Comparison of ENCODE assay signal across 8 mouse cellular contexts in the genomic region with DNA sequence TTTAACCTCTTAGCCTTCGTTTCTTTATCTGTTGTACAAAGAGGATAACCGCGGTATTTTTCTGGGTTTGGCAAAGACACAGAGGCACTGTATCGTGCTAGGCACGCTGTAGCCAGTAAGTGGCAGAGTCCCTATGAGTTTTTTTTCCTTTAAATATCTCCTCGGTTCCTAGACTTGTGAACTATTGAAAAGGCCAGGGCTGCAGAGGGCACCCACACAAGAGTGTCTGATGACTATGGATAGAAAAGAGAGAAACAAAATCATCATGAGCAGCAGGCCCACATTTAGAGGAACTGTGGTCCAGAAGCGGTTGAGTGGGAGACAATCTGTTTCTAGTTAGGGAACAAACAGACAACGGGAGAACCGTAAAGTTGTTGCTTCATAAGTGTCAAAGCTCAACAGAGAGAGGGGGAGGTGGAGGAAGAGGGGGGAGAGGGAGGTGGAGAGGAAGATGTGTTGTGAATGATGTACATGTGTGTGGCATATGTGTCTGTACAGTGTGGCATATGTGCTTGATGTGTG. TPM values are rescaled to one million over a fixed set of nuclear protein-coding genes. Genes with fewer than 3 reads are reported as not detected.
DNase-seq lines count a peak whose midpoint lies in the region; ATAC-seq and TF ChIP-seq lines count a peak whose summit lies in the region.

No protein-coding gene starts in this region.

- peak overlapping the region; percentile 90 for H3K27ac ChIP-seq in kidney, embryonic 15.5 days
- peak overlapping the region; percentile 82 for H3K27ac ChIP-seq in MEL (ENCODE audit: control insufficient read depth, low read depth, low read length)
- H3K27ac ChIP-seq in liver, postnatal 0 days (ENCODE audit: low read depth): peak overlapping the region; percentile 83
- no peak overlapping the region for H3K27ac ChIP-seq in forebrain, embryonic 15.5 days (replicated peaks)

- no peak for ATAC-seq in kidney, embryonic 15.5 days (replicated peaks; ENCODE audit: low FRiP score)
- ATAC-seq in erythroid progenitor cell, adult 5-6 weeks (replicated peaks; ENCODE audit: low FRiP score, poor library complexity, severe bottlenecking): 0 out of 2 replicates have a peak, but pooled peaks have one; percentile 5
- no peak for ATAC-seq in liver, postnatal 0 days
- no peak for ATAC-seq in forebrain, embryonic 15.5 days (replicated peaks)

- H3K4me3 ChIP-seq in kidney, embryonic 15.5 days (replicated peaks): no peak overlapping the region
- peak overlapping the region; percentile 12 to 22 for H3K4me3 ChIP-seq in MEL (ENCODE audit: control insufficient read depth in 1 of 2, insufficient read depth in 1 of 2, low read depth in 2 of 2, low read length in 2 of 2)
- no peak overlapping the region for H3K4me3 ChIP-seq in liver, postnatal 0 days (ENCODE audit: low read depth, low read length)
- H3K4me3 ChIP-seq in forebrain, embryonic 15.5 days: no peak overlapping the region

- DNase-seq in kidney, postnatal 14 days: no peak
- DNase-seq in MEL (ENCODE audit: low read depth, low spot score): peak; percentile 82
- DNase-seq in liver, postnatal 0 days: no peak
- no peak for DNase-seq in MN1 (ENCODE audit: low spot score)
- no peak for DNase-seq in cerebellum, adult 9-11 months

- H3K9ac ChIP-seq in kidney, embryonic 15.5 days: no peak overlapping the region
- H3K9ac ChIP-seq in MEL (ENCODE audit: control insufficient read depth, low read depth, low read length, poor library complexity, severe bottlenecking): peak overlapping the region; percentile 49
- no peak overlapping the region for H3K9ac ChIP-seq in liver, postnatal 0 days (replicated peaks)
- H3K9ac ChIP-seq in forebrain, embryonic 15.5 days (replicated peaks): no peak overlapping the region

- H3K4me1 ChIP-seq in kidney, embryonic 15.5 days: peaks cover 33% of the 10 kb centered on the region
- peaks cover 43 to 62% of the 10 kb centered on the region in 2 experiments for H3K4me1 ChIP-seq in MEL (ENCODE audit: control insufficient read depth in 1 of 2, insufficient read depth in 2 of 2, low read length in 2 of 2)
- peaks cover 64% of the 10 kb centered on the region for H3K4me1 ChIP-seq in liver, postnatal 0 days (ENCODE audit: insufficient read depth)
- no peaks in the 10 kb centered on the region for H3K4me1 ChIP-seq in forebrain, embryonic 15.5 days

- peak in 2 of 3 experiments; percentile 7 to 25; a peak in 2 of 6 replicates for TF ChIP-seq CTCF in MEL (IDR thresholded peaks at IDR 0.05 in 2 of 3, conservative IDR thresholded peaks at IDR 0.05 in 1 of 3; ENCODE audit: control insufficient read depth in 1 of 3, insufficient read depth in 1 of 3, low read depth in 2 of 3, low read length in 3 of 3, poor library complexity in 1 of 3, severe bottlenecking in 1 of 3)
- TF ChIP-seq CTCF in liver, postnatal 0 days (IDR thresholded peaks at IDR 0.05; ENCODE audit: low read depth): 0 out of 2 replicates have a peak, but pooled peaks have one; percentile 9

- no peaks in the 10 kb centered on the region for H3K79me2 ChIP-seq in MEL (ENCODE audit: control insufficient read depth, insufficient read depth, low read length, poor library complexity)

- no peaks in the 10 kb centered on the region for H3K27me3 ChIP-seq in kidney, embryonic 15.5 days
- no peaks in the 10 kb centered on the region for H3K27me3 ChIP-seq in MEL (ENCODE audit: control insufficient read depth in 1 of 2, insufficient read depth in 2 of 2, low read length in 2 of 2)
- no peaks in the 10 kb centered on the region for H3K27me3 ChIP-seq in liver, postnatal 0 days (ENCODE audit: insufficient read depth, low read length)
- no peaks in the 10 kb centered on the region for H3K27me3 ChIP-seq in forebrain, embryonic 15.5 days

- H3K36me3 ChIP-seq in kidney, embryonic 15.5 days: no peaks in the 10 kb centered on the region
- H3K36me3 ChIP-seq in MEL (ENCODE audit: control insufficient read depth in 1 of 2, insufficient read depth in 2 of 2, low read length in 2 of 2): peaks cover 0 to 62% of the 10 kb centered on the region in 2 experiments; a peak in 2 of 4 replicates
- no peaks in the 10 kb centered on the region for H3K36me3 ChIP-seq in liver, postnatal 0 days (replicated peaks; ENCODE audit: insufficient read depth, low read length)
- H3K36me3 ChIP-seq in forebrain, embryonic 15.5 days: no peaks in the 10 kb centered on the region

- TF ChIP-seq EP300 in MEL (IDR thresholded peaks at IDR 0.05; ENCODE audit: low read depth in 1 of 2, low read length in 2 of 2): peak; percentile 80 to 81
- TF ChIP-seq EP300 in liver, postnatal 0 days (IDR thresholded peaks at IDR 0.05; ENCODE audit: low read depth): peak; percentile 71

- peak; percentile 18 for TF ChIP-seq RAD21 in MEL (IDR thresholded peaks at IDR 0.05; ENCODE audit: low read depth, low read length)

- WGBS in kidney, embryonic 15.5 days: 54% methylated on average over 9 of the region's 9 CpGs
- 28% methylated on average over 9 of the region's 9 CpGs for WGBS in liver, postnatal 0 days (ENCODE audit: insufficient replicate concordance)
- WGBS in forebrain, embryonic 15.5 days: 72% methylated on average over 9 of the region's 9 CpGs

- TF ChIP-seq POLR2A in MEL (IDR thresholded peaks at IDR 0.05; ENCODE audit: control insufficient read depth in 1 of 2, insufficient read depth in 1 of 2, low read depth in 1 of 2, low read length in 2 of 2, poor library complexity in 1 of 2): no peak

- no peak overlapping the region for H3K4me2 ChIP-seq in kidney, embryonic 15.5 days
- H3K4me2 ChIP-seq in liver, postnatal 0 days (ENCODE audit: low read depth, low read length): 0 out of 2 replicates have a peak overlapping the region, but pooled peaks have one; percentile 4
- H3K4me2 ChIP-seq in forebrain, embryonic 15.5 days (replicated peaks): no peak overlapping the region

- no peaks in the 10 kb centered on the region for H3K9me3 ChIP-seq in kidney, embryonic 15.5 days (replicated peaks)
- H3K9me3 ChIP-seq in MEL (replicated peaks; ENCODE audit: insufficient read depth, low read length): no peaks in the 10 kb centered on the region
- H3K9me3 ChIP-seq in liver, postnatal 0 days (ENCODE audit: low read length): no peaks in the 10 kb centered on the region
- no peaks in the 10 kb centered on the region for H3K9me3 ChIP-seq in forebrain, embryonic 15.5 days

TF ChIP-seq in MEL, 35 proteins besides CTCF, POLR2A, EP300 and RAD21 (continues in another document):
- TF ChIP-seq RCOR1 (IDR thresholded peaks at IDR 0.05; ENCODE audit: low read depth, low read length) (peak; percentile 74), CHD1 (IDR thresholded peaks at IDR 0.05; ENCODE audit: low read depth, low read length) (peak; percentile 94; the same call in 1 of the 2 replicates), USF2 (IDR thresholded peaks at IDR 0.05; ENCODE audit: borderline replicate concordance in 1 of 2, insufficient read depth in 1 of 2, low read depth in 1 of 2, low read length in 2 of 2) (no peak), MYB (IDR thresholded peaks at IDR 0.05; ENCODE audit: low read depth, low read length) (0 out of 2 replicates have a peak, but pooled peaks have one; percentile 37), MYC (IDR thresholded peaks at IDR 0.05; ENCODE audit: low read depth, low read length) (peak; percentile 73), NELFE (IDR thresholded peaks at IDR 0.05; ENCODE audit: low read depth, low read length) (no peak), UBTF (IDR thresholded peaks at IDR 0.05; ENCODE audit: borderline replicate concordance, insufficient read depth, low read depth, low read length) (no peak), ZMIZ1 (IDR thresholded peaks at IDR 0.05; ENCODE audit: low read depth, low read length) (no peak), E2F4 (IDR thresholded peaks at IDR 0.05; ENCODE audit: borderline replicate concordance, low read depth, low read length) (no peak), ELF1 (IDR thresholded peaks at IDR 0.05; ENCODE audit: low read depth, low read length) (0 out of 2 replicates have a peak, but pooled peaks have one; percentile 9), MAFK (IDR thresholded peaks at IDR 0.05; ENCODE audit: borderline replicate concordance, low read depth, low read length) (no peak), POLR2AphosphoS2 (IDR thresholded peaks at IDR 0.05; ENCODE audit: low read length) (no peak)

RNA-seq across cellular contexts. Expression of a gene that starts 0.9 kb away (rescaled TPM):
- 122 and 124 TPM in 2 replicates for polyA plus RNA-seq in kidney, embryonic 15.5 days (2015; fragmentation: Nextera tagmentation; extraction: Ambion mirVana)
- 19.7 and 30.0 TPM in 2 replicates for total RNA-seq in MEL (2012; rRNA removed)
- 10 to 100 TPM in 1 of 2 experiments, not detected in 1; 37.6 TPM for polyA plus RNA-seq in MEL (2012; ENCODE audit: insufficient read depth in 1 of 2, insufficient read length in 2 of 2, low read depth in 1 of 2, low replicate concordance in 2 of 2, missing spikeins in 1 of 2)
- 44.0 and 45.4 TPM in 2 replicates for total RNA-seq in erythroid progenitor cell, adult 5-6 weeks (2015; ENCODE audit: low replicate concordance)
- 32.2 and 56.3 TPM in 2 replicates for total RNA-seq in erythroid progenitor cell, adult 5-6 weeks (2017; ENCODE audit: low replicate concordance)
- 39.0 and 41.2 TPM in 2 replicates for polyA plus RNA-seq in liver, postnatal 0 days (2015; fragmentation: Nextera tagmentation; extraction: Ambion mirVana)
- 90.4 and 94.7 TPM in 2 replicates for polyA plus RNA-seq in forebrain, embryonic 15.5 days (2015; fragmentation: Nextera tagmentation; extraction: Ambion mirVana)

RNA-seq across cellular contexts. Expression of a gene that starts 51.2 kb away (rescaled TPM):
- 50.2 and 51.5 TPM in 2 replicates for polyA plus RNA-seq in kidney, embryonic 15.5 days (2015; fragmentation: Nextera tagmentation; extraction: Ambion mirVana)
- 33.4 and 37.0 TPM in 2 replicates for total RNA-seq in MEL (2012; rRNA removed)
- 10 to 100 TPM in 1 of 2 experiments, not detected in 1; 55.6 TPM for polyA plus RNA-seq in MEL (2012; ENCODE audit: insufficient read depth in 1 of 2, insufficient read length in 2 of 2, low read depth in 1 of 2, low replicate concordance in 2 of 2, missing spikeins in 1 of 2)
- total RNA-seq in erythroid progenitor cell, adult 5-6 weeks (2015; ENCODE audit: low replicate concordance): 29.9 and 53.2 TPM in 2 replicates
- 31.7 and 40.3 TPM in 2 replicates for total RNA-seq in erythroid progenitor cell, adult 5-6 weeks (2017; ENCODE audit: low replicate concordance)
- 13.5 and 13.7 TPM in 2 replicates for polyA plus RNA-seq in liver, postnatal 0 days (2015; fragmentation: Nextera tagmentation; extraction: Ambion mirVana)
- polyA plus RNA-seq in forebrain, embryonic 15.5 days (2015; fragmentation: Nextera tagmentation; extraction: Ambion mirVana): 54.8 and 55.2 TPM in 2 replicates

RNA-seq across cellular contexts. Expression of a gene that starts 51.5 kb away (rescaled TPM):
- polyA plus RNA-seq in kidney, embryonic 15.5 days (2015; fragmentation: Nextera tagmentation; extraction: Ambion mirVana): 72.3 and 81.5 TPM in 2 replicates
- 71.3 and 81.9 TPM in 2 replicates for total RNA-seq in MEL (2012; rRNA removed)
- polyA plus RNA-seq in MEL (2012; ENCODE audit: insufficient read depth in 1 of 2, insufficient read length in 2 of 2, low read depth in 1 of 2, low replicate concordance in 2 of 2, missing spikeins in 1 of 2): 10 to 100 TPM in 1 of 2 experiments, not detected in 1; 75.9 TPM
- total RNA-seq in erythroid progenitor cell, adult 5-6 weeks (2015; ENCODE audit: low replicate concordance): 85.1 and 109 TPM in 2 replicates
- 41.2 and 69.2 TPM in 2 replicates for total RNA-seq in erythroid progenitor cell, adult 5-6 weeks (2017; ENCODE audit: low replicate concordance)
- polyA plus RNA-seq in liver, postnatal 0 days (2015; fragmentation: Nextera tagmentation; extraction: Ambion mirVana): 32.6 and 36.5 TPM in 2 replicates
- polyA plus RNA-seq in forebrain, embryonic 15.5 days (2015; fragmentation: Nextera tagmentation; extraction: Ambion mirVana): 144 and 145 TPM in 2 replicates

Comparison
In these comparisons a context has a peak if more than half of its experiments do, and no peak if none do; other contexts are left out.
1. H3K4me3 ChIP-seq: peak in MEL (2 of 2); none in kidney, embryonic 15.5 days (single experiment), liver, postnatal 0 days (single experiment) and forebrain, embryonic 15.5 days (single experiment).